Mouse (Mus musculus): ENCODE measurements around the gene Eaf2.
"Not testable (repeated sequence)": the region's sequence is repeated elsewhere in the genome, so short reads cannot be mapped to it uniquely, and the experiment has no call there.

Gene Eaf2

DNA sequence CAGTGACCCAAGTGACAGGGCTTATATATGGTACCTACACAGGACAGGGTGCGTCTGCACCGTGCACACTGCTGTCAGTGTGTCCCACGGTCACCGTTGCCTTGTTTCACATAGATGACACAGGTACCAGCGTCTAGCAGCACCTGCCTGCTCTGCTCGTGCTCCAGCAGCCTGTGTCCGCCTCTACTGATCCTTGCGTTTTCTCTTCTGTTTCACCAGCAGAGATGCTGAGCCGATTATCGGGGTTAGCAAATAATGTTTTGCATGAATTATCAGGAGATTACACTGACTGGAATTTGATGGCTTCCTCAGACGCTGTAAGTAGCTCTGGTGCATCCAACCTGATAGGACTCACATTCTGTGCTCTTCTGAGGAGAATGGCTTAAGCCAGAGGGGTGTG, 11.1 kb upstream of the Eaf2 start:
- Histone ChIP-seq H3K36me3 (ENCODE audit: control insufficient read depth, insufficient read depth, low read length, poor library complexity, severe bottlenecking) (peaks cover 7% of the 10 kb centered on the region), H3K27me3 (ENCODE audit: control insufficient read depth, insufficient read depth, low read length, poor library complexity, severe bottlenecking) (no peaks in the 10 kb centered on the region)
- no peak for DNase-seq (ENCODE audit: low read depth, low spot score)

DNA sequence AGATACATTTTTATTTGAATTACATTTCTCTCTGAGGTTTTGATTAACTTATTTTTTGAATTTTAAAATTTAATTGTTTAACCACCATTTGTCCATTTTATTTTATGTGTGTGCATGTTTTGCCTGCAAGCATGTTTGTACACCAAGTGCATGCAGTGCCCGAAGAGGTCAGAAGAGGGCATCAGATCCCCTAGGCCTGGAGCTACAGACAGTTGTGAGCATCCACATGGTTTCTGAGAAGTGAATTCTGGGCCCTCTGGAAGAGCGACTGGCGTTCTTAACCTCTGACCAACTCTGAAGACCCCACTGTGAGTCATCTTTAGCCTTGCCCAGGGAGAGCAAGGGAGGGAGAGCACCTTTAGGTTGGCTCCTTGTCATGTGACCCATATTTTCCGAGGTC, 10.1 kb upstream of the Eaf2 start:
- Histone ChIP-seq H3K27me3 (ENCODE audit: control insufficient read depth, insufficient read depth, low read length, poor library complexity, severe bottlenecking) (no peaks in the 10 kb centered on the region), H3K36me3 (ENCODE audit: control insufficient read depth, insufficient read depth, low read length, poor library complexity, severe bottlenecking) (peaks cover 5% of the 10 kb centered on the region)
- peak; percentile 67 for DNase-seq (ENCODE audit: low read depth, low spot score)

DNA sequence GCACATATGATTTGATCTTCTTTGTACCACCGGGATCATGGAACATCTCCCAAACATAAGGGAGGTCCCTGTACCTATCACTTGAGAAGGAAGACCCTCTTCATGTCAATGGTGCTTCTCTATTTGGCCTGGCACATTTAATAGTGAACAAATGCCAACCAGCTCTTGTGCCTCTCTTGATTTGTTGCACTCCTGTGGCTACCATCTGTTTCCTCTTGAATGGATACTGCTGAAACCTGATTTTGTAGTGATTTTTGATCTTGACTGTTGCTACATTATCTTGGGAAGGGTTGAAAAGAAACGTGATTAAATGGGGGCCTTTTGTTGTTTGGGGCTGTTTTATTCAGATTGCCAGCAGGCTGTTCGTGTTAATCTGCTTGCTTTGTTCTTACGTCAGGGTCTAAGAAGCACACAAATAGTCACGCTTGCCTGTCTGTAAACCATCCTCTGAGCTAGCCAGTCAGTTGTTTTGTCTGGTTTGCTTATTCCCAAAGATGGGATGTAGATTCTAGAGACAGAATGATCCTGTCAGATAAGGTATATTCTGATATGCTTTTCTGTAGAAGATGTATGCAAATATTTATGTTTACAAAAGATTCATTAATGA, 8.0 kb upstream of the Eaf2 start:
- no peak for DNase-seq (ENCODE audit: low read depth, low spot score)
- no peaks in the 10 kb centered on the region; the same call in 1 of the 2 replicates for H3K36me3 ChIP-seq (ENCODE audit: control insufficient read depth, insufficient read depth, low read length, poor library complexity, severe bottlenecking)
- H3K27me3 ChIP-seq (ENCODE audit: control insufficient read depth, insufficient read depth, low read length, poor library complexity, severe bottlenecking) = no peaks in the 10 kb centered on the region

DNA sequence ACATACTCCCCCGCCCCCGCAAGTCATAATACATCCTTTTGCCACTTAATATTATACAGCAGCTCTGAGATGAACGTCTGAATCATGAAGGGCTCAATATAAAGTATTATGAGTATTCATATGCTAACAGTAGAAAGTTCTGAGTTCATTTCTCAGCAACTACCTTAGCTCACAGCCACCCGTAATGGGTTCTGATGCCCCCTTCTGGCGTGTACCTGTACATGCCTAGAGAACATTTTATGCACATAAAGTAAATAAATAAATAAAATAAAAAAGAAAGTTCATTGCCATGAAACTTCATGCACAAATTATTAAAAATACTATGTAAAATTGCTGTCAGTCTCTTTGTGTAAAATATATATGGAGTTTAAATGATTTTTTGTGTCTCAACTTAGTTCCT, 2.5 kb upstream of the Eaf2 start:
- Histone ChIP-seq H3K36me3 (ENCODE audit: control insufficient read depth, insufficient read depth, low read length, poor library complexity, severe bottlenecking) (no peaks in the 10 kb centered on the region), H3K27me3 (ENCODE audit: control insufficient read depth, insufficient read depth, low read length, poor library complexity, severe bottlenecking) (no peaks in the 10 kb centered on the region)
- peak; percentile 72 for DNase-seq (ENCODE audit: low read depth, low spot score)

DNA sequence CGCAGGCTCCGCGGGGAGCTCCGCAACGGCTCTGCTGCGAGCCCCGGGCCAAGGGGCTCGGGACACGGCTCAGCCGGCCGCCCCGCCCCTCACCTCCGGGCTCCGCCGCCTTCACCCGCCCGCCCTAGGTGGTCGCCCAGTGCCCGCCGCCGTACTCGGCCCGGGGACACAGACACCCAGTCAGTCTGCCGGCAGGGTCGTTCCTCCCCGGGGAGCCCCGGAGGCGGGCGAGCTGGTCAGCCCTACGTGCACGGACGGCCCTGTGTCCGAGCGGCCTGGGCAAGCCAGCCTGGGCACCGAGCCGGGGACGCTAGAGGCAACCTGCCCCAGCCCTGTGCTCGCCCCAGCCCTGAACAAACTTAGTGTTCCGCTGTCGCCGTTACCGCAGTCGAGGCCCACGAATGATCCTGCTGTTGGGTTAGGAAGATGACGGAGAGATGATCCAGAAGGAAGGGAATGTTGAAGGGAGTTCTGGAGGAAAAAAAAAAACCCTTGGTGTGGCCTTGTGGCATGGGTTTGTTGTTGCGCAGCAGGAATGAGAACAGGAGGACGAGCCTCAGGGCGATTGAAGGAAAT, 561 bp upstream of the Eaf2 start:
- Histone ChIP-seq H3K36me3 (ENCODE audit: control insufficient read depth, insufficient read depth, low read length, poor library complexity, severe bottlenecking) (no peaks in the 10 kb centered on the region; the same call in 1 of the 2 replicates), H3K27me3 (ENCODE audit: control insufficient read depth, insufficient read depth, low read length, poor library complexity, severe bottlenecking) (no peaks in the 10 kb centered on the region)
- no peak for DNase-seq (ENCODE audit: low read depth, low spot score)

DNA sequence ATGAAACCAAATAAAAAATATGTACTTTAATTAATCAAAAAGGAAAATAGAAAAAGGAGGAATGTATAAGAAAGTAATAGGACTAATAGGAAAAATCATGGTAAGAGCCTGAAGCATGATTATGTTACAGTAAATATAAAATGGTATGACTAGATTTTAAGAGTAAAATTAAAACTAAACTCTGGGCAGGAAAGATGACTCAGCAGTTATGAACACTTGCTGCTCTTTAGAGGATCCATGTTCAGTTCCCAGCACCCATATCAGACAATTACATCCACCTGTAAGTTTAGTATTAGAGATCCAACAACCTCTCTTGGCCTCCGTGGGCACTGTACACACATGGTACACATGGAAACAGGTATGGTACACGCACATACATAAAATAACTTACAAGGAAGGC, 5.4 kb downstream of the Eaf2 start:
- Histone ChIP-seq H3K36me3 (ENCODE audit: control insufficient read depth, insufficient read depth, low read length, poor library complexity, severe bottlenecking) (peaks cover 2% of the 10 kb centered on the region; the same call in 1 of the 2 replicates), H3K27me3 (ENCODE audit: control insufficient read depth, insufficient read depth, low read length, poor library complexity, severe bottlenecking) (no peaks in the 10 kb centered on the region)
- DNase-seq (ENCODE audit: low read depth, low spot score) = no peak

DNA sequence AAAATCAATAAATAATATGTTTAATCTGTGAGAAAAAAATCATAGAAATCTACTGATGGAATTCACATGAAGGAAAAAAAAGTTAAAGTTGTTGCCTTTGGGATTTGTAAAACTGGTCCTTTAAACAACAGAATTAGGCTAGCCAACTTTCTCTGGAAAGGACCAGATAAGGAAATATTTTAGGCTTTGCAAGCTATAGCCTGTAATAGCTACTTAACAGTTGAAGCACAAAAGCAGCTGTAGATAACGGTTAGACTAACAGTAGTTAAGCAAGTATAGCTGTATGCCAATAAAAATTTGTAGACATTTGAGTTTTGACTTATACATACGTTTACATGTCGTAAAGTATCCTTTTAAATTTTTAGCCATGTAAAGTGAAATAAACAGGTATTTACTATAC, 11.2 kb downstream of the Eaf2 start:
- DNase-seq (ENCODE audit: low read depth, low spot score) = no peak
- no peaks in the 10 kb centered on the region for H3K27me3 ChIP-seq (ENCODE audit: control insufficient read depth, insufficient read depth, low read length, poor library complexity, severe bottlenecking)
- peaks cover 1% of the 10 kb centered on the region; the same call in 1 of the 2 replicates for H3K36me3 ChIP-seq (ENCODE audit: control insufficient read depth, insufficient read depth, low read length, poor library complexity, severe bottlenecking)

DNA sequence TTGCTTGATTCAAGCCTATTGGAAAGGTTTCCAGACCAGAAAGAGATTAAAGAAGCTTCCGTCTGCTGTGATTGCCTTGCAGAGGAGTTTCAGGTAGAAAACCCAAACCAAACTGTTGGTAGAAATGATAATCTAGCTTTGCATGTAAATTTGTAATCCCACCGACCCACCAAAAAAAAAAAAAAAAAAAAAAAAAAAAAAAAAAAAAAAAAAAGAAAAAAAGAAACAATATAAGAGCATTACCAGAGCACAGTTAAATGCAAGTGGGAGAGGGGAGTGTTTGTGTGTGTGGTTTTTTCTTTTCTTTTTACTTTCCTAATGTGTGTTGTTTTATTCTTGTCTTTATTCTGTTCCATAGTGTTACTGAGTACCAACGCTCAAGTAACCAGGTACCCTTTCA, 23.6 kb downstream of the Eaf2 start:
- H3K27me3 ChIP-seq (ENCODE audit: control insufficient read depth, insufficient read depth, low read length, poor library complexity, severe bottlenecking) = no peaks in the 10 kb centered on the region
- no peak for DNase-seq (ENCODE audit: low read depth, low spot score)
- H3K36me3 ChIP-seq (ENCODE audit: control insufficient read depth, insufficient read depth, low read length, poor library complexity, severe bottlenecking) = no peaks in the 10 kb centered on the region

DNA sequence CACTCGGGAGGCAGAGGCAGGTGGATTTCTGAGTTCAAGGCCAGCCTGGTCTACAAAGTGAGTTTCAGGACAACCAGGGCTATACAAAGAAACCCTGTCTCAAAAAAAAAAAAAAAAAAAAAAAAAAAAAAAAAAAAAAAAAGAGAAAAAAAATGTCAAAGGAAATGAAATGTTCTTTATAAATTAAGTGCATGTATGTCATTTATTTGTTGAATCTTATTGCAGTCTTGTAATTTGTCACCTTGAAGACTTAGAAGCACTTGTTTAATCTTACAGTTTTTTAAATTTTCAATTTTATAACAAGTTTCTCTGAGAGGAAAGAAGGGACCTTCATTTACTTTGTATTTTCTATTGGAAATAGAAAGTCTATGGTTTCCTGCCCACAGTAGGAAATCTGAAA, 27.9 kb downstream of the Eaf2 start:
- DNase-seq (ENCODE audit: low read depth, low spot score); H3K27me3 ChIP-seq (ENCODE audit: control insufficient read depth, insufficient read depth, low read length, poor library complexity, severe bottlenecking); H3K36me3 ChIP-seq (ENCODE audit: control insufficient read depth, insufficient read depth, low read length, poor library complexity, severe bottlenecking): not testable (repeated sequence)

DNA sequence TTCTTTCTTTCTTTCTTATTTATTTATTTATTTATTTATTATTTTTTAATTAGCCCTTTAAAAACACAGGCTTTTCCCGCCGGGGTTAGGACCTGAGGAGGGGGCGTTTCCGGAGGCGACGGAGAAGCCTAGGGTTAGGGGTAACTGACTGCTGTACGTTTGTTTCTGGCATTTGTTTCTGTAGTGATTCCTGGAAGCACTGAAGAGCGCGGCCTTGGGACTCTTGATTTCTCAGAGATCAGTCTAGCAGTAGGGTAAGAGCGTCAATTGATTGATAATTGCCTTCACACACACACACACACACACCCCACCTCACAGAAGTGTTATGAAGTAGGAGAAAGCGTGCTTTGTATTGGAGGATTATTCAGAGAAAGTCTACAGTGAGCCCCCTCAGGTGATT, 46.0 kb downstream of the Eaf2 start:
- H3K36me3 ChIP-seq (ENCODE audit: control insufficient read depth, insufficient read depth, low read length, poor library complexity, severe bottlenecking) = no peaks in the 10 kb centered on the region
- DNase-seq (ENCODE audit: low read depth, low spot score) = no peak

DNA sequence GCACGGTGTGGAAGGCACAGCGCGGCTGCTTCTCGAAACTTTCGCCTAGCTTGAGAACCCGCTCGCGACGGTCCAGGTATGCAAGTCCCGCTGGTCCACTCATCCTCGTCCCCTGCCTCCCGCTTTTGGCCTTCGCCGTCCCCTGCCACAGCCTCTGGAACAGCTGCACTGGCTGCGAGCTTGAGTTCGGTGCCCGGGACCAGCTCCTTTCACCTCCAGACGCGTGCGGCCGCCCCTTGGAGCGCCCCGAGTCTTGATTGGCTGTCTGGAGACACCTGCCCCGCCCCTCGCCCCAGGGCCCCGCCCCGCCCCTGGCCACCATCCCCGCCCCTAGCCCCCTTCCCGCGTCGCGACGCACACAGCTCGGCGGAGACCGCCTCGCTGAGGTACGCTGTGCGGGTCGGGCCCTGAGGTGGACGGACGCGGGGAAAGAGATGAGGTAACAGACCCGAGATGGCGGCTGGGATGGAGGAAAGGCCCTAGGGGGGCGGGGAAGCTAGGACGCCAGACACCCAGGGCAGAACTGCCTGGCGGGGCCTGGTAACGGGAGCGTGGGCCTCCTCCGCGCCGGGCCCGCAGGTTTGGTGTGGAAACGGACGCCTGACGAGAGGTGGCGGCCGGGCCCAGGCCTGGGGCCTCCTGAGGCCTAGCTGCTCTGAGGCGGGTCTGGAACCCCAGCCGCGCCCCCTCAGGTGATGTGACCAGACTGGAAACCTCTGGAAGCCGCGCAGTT, 46.6 kb downstream of the Eaf2 start, which contains the start of gene Iqcb1:
Gene Iqcb1, plus strand, starts transcription at position 332 of the 733 bp plus-strand sequence.
- H3K27me3 ChIP-seq (ENCODE audit: control insufficient read depth, insufficient read depth, low read length, poor library complexity, severe bottlenecking) = no peaks in the 10 kb centered on the region
- H3K36me3 ChIP-seq (ENCODE audit: control insufficient read depth, insufficient read depth, low read length, poor library complexity, severe bottlenecking) = no peaks in the 10 kb centered on the region
- DNase-seq (ENCODE audit: low read depth, low spot score) = peak; percentile 84

More for the DNA sequence above, 46.0 kb downstream of the Eaf2 start:
- H3K27me3 ChIP-seq (ENCODE audit: control insufficient read depth, insufficient read depth, low read length, poor library complexity, severe bottlenecking) = no peaks in the 10 kb centered on the region

DNA sequence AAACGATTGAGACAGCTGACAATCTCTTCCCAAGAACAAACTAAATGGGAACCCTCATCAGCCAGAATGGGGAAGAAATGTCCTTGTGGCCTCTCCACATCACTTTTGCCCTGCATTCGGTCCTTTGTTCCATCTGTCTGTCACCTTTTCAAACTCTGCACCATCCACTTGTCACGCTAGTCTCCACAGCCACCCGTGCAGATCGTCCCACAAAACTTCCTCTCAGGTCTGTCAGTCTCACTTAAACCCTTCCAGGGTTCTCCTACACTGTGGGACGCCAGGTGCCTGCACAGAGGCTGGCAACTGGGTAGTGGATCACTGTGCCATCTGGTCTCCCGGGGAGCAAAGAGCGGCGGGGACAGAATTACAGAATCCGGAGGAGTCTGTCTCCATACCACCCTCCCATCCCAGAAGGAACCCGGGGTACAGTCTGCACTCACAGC, 47.2 kb downstream of the Eaf2 start:
- Histone ChIP-seq H3K27me3 (ENCODE audit: control insufficient read depth, insufficient read depth, low read length, poor library complexity, severe bottlenecking) (no peaks in the 10 kb centered on the region), H3K36me3 (ENCODE audit: control insufficient read depth, insufficient read depth, low read length, poor library complexity, severe bottlenecking) (no peaks in the 10 kb centered on the region)
- DNase-seq (ENCODE audit: low read depth, low spot score) = peak; percentile 47

DNA sequence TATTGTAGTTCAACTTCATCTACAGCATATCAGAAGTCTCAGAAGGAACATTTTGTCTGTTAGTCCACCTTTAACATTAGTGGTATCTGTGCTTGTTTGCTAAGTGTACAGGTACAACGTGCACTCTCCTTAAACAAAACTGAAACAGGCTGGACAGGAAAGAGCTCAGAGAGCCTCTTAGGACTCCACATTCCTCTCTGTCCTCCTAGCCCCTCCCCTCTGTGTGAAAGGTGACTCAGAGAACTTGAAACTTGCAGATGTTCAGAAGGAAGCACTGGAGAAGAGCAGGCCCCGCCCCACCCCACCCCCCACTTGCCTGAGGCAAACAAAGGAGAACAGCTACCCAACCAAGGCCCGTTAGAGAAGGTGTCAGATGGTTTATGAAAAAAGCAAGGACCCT, 53.3 kb downstream of the Eaf2 start:
- H3K27me3 ChIP-seq (ENCODE audit: control insufficient read depth, insufficient read depth, low read length, poor library complexity, severe bottlenecking) = no peaks in the 10 kb centered on the region
- no peaks in the 10 kb centered on the region for H3K36me3 ChIP-seq (ENCODE audit: control insufficient read depth, insufficient read depth, low read length, poor library complexity, severe bottlenecking)
- DNase-seq (ENCODE audit: low read depth, low spot score) = peak; percentile 75

DNA sequence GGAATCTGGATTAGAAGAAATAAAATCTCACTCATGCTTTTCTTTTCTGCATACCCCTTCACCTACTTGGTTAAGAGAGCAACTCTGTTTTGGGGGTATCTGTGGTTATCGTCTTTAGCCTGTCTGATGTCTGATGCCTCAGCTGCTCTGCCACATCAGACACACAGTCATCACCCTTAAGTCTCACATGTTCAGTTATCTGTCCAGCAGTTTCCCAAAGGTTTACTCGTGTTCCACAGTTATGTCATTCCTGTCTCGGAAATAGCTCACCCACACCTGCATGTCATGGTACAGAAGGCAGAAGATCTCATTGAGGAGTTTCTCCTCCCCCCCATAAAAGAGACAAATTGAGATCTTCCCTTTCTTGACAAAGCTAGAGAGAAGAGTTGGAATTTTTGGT, 54.1 kb downstream of the Eaf2 start:
- H3K27me3 ChIP-seq (ENCODE audit: control insufficient read depth, insufficient read depth, low read length, poor library complexity, severe bottlenecking) = no peaks in the 10 kb centered on the region
- no peaks in the 10 kb centered on the region for H3K36me3 ChIP-seq (ENCODE audit: control insufficient read depth, insufficient read depth, low read length, poor library complexity, severe bottlenecking)
- no peak for DNase-seq (ENCODE audit: low read depth, low spot score)

DNA sequence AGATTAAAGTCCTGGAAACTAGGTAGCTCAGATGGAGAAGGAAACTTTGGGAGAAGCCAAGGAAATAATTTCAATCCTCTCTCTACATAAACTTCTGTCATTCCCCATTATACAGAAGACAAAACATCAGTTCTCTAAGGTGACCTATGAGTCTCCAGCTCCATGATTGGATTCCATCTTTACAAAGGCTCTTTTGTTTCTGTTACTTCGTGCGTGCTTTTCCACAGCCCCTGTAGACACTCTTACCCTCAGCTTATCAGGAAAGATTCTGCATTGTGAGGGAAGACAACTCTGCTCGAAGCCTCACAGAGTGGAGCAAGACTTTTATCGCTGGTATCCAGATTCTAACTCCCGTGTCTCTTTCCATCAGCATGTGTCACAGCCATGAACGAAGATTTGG, 54.8 kb downstream of the Eaf2 start:
- Histone ChIP-seq H3K36me3 (ENCODE audit: control insufficient read depth, insufficient read depth, low read length, poor library complexity, severe bottlenecking) (no peaks in the 10 kb centered on the region), H3K27me3 (ENCODE audit: control insufficient read depth, insufficient read depth, low read length, poor library complexity, severe bottlenecking) (no peaks in the 10 kb centered on the region)
- DNase-seq (ENCODE audit: low read depth, low spot score) = no peak
